Mouse (Mus musculus): Measurements from ENCODE around the gene Fry. TPM values are rescaled to one million over a fixed set of nuclear protein-coding genes. Genes with fewer than 3 reads are reported as not detected.

Gene Fry
- polyA plus RNA-seq, 3 experiments from 2014 or later = 15.9 to 25.3 (median 22.3) TPM

DNA sequence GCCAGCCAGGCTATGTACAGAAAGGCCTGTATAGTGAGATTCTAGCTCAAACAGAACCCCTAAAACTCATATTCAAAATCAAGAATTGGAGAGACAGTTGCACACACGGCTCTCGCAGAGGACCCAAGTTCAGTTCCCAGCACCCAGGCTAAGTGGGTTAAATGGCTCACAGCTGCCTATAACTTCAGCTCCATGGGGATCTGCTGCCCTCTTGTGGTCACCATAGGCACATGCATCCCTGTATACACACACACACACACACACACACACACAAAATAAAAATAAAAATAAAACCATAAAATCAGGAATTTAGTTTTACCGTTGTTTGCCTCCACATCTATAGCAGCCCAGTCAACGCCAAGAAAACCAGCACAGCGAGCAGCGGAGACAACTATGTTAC lies 276.2 kb downstream of the Fry start:
- no peak for ATAC-seq

DNA sequence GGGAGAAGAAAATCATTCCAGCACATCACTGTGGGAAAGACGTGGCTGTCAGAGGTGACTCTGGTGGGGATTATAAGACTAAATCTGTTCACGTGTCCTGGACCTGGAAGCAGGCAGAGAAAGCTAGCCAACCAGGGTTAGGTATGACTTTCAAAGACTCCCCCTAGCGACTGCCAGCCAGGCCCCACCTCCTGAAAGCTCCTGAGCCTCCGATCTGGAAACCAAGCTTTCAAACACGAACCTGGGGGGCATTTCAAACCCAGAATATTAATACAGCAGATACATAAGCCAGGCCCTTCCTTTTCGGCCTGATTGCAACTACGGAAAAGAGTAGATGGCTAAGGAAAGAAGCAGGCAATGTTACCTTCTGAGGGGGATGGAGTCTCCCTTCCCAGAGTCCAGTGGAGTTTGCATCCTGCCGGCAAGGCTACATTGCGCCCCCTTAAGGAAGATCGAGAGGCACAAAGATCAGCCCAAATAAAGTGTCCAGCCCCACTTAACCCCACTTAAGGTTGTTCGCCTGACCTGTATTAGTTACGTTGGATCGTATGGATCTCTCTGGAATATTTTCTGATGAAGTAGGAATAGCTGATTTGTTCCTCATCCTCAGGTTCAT lies 284.5 kb downstream of the Fry start:
- ATAC-seq = no peak

DNA sequence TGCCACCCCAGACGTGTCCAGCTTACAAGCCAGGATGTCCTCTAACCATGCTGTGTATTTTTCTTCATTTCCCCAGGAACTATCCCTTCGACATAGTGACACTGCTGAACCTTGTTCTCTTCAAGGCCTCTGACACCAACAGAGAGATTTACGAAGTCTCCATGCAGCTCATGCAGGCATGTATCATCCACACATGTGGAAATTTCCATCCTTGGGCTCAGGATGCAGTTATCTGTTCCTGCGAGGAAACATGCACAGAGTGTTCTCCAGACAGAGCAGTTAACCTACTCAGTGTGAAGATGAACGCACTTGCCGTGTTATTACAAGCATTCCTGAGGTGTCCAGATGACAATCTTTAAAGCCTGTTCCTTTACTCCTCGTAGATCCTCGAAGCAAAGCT lies 286.4 kb downstream of the Fry start:
- no peak for ATAC-seq

DNA sequence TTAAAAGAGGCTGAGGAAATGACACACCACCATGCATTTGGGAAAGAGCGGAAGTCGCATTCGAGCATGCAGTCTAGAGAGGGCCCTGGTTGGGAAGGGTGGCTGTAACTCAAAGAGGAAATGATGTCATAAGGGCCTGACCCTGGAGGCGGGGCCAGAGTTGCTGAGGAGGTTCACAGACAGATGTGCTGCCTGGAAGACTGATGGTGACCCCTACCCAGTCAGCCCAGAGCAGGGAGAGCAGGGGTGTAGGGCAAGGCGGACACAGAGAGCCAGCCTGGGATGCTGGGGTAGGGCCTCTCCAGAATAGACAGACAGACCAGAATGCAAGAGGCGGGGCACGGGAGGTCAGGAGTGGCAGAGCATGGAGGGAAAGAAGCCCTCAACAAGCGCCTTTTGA lies 290.5 kb downstream of the Fry start:
- no peak for ATAC-seq

DNA sequence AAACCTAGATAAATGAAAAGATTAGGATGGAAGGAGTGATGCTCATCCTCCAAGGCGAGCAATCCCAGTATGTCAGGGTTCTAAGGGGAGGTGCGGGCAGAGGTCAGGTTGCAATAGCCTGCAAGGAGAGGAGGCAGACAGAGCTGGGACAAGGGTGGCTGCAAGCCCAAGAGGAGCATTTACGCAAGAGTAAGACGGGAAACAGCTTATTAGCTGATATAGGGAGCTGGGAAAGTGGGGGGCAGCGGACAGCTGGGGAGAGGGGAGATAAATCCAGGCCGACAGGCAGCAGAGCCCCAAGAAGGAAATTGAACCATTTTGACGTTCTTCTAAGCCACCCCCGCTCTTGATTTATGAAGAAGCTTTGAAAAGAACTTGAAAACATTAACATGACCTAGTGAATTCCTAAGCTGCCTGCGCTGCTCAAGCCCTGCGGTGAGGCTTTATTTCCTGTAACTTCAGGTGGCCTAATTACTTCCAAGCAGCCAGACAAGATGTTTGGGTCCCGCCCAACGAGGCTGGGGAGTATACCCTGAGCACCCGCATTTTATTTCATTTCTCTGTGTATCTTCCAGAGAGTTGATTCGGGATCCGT lies 291.1 kb downstream of the Fry start:
- ATAC-seq = peak; percentile 48

DNA sequence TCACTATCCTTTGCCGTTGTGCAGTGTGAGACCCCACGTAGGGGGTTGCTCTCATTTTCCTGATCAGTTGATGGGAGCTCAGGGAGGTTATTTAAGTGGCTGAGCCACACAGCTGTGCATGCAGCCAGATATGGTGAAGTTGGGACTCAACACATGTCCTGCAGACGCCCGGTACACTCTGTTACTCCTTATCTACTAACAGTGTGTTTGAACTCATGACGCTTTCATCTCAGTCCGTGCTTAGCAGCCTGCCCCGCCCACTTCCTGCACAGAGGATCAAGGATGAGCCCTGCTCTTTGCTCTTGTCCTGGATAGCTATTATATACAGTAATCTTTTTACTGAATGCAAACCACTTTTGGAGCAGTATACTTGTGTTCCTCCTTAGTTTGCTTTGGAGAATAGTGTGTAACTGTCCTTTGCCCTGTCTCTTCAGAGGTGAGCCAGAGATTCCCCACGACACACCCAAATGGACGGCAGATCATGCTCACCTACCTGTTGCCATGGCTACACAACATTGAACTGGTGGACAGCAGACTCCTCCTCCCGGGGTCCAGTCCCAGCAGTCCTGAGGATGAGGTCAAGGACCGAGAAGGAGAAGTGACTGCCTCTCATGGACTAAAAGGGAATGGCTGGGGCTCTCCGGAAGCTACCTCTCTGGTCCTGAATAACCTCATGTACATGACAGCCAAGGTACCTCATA lies 294.5 kb downstream of the Fry start:
- no peak for ATAC-seq

DNA sequence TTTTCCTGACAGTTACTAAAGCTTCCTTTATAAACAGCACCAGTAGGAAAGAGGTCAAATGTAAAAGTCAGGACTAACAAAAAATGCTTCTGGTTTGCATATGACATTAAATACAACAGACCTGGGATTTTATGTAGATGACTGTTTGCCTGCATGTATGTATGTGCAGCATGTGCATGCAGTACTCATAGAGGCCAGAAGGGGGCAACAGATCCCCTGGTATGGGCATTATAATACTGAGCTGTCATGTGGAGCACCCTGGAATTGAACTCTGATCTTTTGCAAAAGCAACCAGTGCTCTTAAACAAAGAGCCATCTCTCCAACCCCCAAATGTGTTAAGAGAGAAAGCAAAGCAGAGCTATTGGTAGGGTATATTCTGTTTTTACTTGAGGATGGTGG lies 296.4 kb downstream of the Fry start:
- ATAC-seq = no peak

DNA sequence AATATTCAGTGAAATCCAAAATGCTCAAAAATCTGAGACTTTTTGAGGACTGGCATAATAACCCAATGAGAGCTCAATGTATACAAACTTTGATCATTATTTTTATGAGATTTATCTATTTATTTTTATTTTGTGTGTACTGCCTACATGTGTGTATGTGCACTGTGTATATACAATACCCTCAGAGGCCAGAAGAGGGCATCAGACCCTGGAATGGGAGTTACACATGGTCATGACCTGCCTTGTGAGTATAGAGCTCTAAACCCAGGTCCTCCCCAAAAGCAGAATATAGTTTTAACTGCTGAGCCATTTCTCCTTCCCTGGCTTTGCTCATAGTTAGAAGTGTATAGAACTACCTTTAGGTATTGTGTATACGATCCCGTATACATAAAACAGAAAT lies 298.8 kb downstream of the Fry start:
- ATAC-seq = no peak

DNA sequence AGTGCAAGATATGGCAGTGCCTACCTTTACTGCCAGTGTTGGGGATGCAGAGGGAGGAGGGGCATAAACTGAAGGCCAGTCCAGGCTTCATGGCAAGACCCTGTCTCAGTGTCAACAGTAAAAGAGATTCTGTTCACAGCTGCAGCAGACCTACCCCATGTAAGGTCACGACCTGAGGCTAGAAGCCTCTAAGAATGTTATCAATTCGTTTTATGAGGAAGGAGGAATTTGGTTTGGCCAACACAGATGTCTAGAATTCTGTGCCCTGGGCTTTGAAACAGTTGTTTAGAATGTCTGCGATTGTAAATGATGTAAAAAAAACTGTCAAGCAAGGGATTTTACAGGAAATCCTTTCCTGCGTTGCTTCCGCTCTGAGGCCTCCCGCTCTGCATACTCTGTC lies 299.6 kb downstream of the Fry start:
- ATAC-seq = no peak

DNA sequence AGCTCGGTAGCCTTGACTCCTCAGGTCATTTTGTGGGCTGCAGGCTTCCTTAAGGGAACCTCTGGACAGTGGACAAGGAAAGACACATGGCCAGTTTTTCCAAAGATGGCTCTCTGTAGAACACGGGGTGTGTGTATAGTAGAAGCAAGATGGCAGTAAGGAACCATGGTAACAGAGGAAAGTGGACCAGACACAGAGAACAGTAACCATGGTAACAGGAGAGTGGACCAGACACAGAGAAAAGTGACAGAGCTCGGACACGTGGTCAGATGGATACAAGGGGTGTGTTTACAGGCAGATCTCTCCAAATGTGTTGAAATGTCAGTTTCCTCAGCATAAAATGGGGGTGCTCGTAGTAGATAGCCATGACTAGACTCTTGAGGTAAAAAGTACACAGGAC lies 306.6 kb downstream of the Fry start:
- no peak for ATAC-seq

DNA sequence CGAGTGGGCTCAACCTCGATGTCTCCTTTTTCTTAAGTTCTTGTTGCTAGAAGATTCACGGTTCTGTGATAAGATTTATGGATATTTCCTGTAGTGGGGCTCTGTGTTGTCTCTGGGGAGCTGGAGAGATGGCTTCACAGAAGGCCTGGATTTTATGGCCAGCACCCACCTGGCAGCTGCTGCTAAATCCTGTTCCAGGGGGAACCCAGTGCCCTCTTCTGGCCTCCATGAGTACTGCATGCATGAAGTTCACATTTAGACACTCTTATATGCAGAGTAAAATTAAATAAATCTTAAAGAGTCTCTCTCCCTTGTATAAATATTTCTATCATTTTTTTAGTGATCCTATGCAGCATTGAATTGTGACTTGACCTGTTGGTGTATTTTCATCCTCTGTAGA lies 308.1 kb downstream of the Fry start:
- no peak for ATAC-seq

DNA sequence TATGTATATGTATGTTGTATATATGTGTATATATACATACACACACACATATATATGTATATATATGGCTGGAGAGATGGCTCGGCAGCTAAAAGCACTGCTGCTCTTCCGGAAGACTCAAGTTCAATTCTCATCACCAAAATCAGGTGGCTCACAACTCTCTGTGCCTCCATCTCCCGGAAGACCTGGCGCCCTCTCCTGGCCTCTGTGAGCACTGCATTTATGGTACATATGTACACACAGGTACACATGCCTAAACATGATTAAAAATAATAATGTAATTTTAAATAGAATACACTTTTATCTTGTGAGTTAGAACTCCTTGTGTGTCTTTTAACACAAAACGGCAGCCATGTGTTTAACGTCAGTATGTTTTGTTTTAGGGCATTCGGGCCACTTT lies 312.8 kb downstream of the Fry start:
- no peak for ATAC-seq

DNA sequence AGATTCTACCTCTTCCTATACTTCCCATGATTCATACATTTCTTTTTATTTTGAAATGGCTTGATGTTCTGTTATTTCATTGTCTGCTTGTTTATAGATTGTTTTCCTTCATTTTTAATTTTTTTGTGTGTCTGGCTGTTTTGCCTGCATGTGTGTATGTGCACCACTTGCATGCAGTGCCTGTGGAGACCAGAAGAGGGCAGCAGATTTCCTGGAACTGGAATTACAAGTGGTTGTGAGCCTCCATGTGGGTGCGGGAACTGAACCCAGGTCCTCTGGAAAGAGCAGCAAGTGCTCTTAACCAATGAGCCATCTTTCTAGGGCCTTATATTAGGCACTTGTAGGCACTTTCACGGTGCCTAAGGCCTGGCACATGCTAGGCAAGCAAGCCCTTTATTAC lies 314.5 kb downstream of the Fry start:
- ATAC-seq = no peak

DNA sequence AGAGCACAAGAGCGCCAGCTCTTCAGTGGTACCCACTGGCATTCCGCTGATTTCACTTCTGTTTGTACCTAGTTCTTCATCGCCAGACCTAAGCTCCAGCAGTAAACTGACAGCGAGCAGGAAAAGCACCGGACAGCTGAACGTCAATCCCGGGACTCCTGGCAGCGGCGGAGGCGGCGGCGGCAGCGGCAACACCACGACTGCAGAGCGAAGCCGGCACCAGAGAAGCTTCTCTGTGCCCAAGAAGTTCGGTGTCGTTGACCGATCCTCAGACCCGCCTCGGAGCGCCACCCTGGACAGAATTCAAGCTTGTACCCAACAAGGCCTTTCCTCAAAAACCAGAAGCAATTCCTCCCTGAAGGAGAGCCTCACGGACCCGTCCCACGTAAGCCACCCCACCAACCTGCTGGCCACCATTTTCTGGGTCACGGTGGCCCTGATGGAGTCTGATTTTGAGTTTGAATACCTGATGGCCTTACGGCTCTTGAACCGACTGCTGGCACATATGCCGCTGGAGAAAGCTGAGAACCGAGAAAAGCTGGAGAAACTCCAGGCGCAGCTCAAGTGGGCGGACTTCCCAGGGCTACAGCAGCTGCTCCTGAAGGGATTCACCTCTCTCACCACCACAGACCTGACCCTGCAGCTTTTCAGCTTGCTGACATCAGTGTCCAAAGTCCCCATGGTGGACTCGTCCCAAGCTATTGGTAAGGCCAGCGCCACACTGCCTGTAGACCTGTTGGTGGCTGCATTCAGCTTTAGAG lies 318.4 kb downstream of the Fry start:
- ATAC-seq = no peak

DNA sequence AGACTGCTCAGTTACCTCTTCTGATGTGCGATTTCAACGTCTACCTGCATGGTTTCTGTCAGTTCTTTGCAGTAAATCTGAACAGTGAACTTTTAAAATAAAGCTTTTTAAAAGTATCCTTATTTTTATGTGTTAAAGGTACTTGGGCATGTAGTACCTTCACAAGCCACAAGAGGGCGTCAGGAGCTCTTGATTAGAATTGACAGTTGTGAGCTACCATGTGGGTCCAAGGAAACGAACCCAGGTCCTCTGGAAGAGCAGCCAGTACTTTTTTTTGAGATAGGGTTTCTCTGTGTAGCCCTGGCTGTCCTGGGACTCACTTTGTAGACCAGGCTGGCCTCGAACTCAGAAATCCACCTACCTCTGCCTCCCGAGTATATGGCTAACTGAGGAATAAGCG lies 323.2 kb downstream of the Fry start:
- ATAC-seq = no peak

DNA sequence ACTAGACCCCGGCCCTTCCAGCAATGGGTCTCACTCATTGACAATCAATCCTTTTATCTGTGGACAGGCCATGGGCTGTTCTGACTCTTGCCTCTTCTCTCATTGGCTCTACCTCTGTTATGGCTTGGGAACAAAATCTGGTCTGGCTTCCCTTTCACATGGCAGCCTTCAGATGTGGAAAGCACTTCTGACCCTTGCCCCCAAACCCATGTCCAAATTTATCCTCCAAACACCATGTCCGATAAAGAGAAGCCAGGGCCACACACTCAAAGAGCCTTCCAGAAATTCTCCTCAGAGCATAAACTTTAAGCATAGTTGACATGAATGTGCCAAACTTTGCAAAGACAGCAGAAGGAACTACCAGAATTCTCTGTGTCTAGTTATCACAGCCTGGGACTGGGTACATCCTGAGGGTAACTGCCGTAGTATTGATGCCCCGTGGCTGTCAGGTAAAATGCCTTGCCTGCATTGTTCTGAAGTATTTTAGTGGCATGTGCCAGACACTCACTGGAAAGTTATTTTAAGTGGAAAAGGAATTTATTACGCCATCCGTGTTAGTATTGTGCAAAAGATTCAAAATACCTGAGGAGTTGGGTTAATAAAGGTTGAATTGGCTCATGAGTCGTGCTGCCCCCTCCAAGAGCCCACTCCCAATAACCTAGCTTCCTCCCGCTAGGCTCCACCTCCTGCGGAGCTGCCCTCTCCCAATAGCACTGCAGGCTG lies 333.0 kb downstream of the Fry start:
- ATAC-seq = no peak

DNA sequence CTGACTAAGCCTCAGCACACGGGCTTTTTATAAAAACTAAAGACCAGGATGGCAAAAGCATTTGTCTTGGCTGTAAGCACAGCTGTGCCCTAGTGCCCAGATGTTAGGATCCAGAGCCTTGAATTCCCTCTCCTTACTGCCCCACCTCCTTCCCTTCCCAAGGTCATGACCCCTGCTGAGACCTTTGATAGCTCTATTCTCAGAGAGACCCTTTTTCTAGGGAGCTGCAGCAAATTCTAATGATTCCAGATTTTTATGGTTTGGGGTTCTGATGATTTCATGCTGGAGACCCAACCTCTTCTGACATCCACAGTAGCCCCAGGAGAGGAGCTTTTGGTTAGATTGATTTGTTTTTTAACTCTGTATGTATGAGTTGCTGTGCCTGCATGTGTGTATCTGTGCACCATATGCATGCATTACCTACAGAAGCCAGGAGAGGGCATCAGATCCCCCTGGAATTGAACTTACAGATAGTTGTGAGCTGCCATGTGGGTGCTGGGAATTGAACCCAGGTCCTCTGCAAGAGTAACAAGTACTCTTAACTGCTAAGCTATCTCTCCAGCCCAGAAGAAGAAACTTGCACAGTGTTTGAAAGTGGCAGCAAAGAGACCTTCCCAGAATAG lies 333.7 kb downstream of the Fry start:
- no peak for ATAC-seq

DNA sequence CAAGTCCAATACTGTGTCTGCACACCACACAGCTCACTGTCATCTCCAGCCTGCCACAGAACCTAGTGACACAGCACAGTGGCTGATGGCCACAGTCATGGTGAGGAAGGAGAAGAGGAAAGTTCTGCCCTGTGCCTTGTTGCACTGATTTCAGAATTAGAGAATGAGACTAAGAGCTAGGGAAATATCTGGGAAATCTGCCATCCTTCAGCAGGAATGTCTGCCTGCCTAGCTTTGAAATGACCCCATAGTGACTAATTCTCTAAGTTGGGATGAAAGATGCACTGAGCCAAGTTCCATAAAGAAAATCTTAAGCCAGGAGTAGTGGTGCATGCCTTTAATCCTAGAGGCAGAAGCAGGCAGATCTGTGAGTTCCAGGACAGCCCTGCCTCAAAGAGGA lies 334.2 kb downstream of the Fry start:
- no peak for ATAC-seq

DNA sequence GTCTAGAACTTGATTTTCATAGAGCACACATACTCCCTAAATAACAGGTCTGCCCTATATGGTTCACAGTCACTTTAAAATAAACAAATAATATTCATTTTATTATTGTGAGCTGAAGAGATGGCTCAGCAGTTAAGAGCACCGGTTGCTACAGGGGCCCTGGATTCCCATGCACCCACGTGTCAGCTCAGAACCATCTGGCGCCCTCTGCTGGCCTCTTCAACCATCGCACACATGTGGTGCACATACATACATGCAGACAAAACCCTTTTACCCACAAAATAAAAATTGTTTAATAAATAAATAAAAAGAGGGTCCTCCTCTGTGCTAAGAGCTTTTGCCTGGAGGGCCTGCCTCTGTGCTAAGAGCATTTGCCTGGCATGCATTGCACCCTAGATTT lies 335.0 kb downstream of the Fry start:
- no peak for ATAC-seq

DNA sequence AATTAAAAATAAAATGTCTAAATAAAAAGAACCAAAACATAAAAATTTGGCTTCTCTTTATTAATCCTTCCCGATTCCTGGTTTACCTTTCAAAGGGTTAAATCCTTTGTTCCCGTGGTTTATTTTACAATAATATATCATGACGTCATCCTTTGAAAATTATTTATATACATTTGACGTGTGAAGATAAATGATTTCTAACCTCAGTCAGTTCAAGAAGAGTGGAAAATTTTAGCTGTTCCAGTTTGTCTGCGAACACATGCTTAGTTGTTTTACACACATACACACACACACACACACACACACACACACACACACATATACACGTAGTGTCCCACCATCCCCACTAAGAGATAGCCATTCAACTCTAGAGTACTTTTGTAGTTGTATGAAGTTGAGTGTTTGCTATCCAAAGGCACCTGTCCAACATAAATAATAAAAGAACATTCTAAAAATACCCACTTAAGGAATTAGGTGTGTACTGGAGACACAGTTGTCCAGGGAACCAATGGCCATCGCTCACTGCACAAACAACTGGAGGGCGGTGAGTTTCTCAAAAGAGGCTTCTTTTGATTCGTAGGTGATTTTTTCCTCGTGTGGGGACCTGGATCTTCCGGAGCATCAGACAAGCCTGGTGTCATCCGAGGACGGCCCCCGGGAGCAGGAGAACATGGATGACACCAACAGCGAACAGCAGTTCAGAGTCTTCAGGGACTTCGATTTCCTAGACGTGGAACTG lies 338.9 kb downstream of the Fry start:
- no peak for ATAC-seq

DNA sequence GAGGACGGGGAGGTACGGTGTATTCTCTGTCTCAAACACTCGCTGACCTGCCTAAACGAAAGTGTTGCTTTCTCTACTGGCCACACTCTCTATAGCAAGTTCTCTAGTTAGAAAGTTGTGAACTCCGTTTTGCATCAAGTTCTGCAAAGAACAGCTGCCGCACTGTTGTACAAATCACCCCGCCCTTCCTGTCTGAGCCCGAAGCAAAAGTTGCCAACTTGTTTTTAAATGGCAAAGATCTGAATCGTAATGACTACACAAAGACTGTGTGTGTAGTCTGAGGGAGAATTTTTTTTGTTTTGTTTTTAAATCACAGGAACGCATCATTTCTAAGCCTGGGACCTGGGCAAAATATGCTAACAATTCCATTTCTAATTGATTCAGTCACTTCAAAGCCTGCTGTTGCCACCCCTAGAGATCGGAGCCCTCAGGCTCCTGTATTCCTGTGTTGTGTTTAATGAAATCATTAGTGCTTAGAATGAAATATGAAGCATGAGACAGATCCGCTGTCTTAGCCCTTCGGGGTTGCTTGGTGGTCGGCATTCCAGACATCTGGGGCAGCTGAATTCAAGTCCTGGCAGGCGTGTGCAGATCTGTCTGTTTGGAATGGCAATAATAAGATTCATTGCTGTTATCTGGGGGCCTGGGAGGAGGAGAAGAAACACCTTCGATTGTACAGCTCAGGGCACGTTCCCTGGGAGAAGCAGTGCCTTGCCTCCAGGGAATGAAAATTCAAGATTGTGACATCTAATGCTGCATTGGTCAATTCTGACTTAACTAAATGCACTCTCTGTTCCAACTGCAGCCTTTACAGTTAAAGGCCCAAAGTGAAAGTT lies 339.7 kb downstream of the Fry start:
- ATAC-seq = no peak
